Mouse (Mus musculus): Measurements from ENCODE around the gene Lgi4.

The Lgi4 gene

GRCm38 (mm10) chr7:31059108-31059507 lies at the start of gene Lgi4:
Gene Lgi4 (plus strand): TSS chr7:31059342.
- peak in 1 of 2 experiments; percentile 74 for DNase-seq (ENCODE audit: low spot score in 2 of 2)

GRCm38 (mm10) chr7:31012971-31013370 lies 46.2 kb upstream of the Lgi4 start:
- DNase-seq (ENCODE audit: low spot score in 2 of 2): no peak

- DNase-seq (ENCODE audit: low spot score in 2 of 2): no peak
Observed at GRCm38 (mm10) chr7:31017104-31017901, 41.8 kb upstream of the Lgi4 start.

- DNase-seq (ENCODE audit: low spot score in 2 of 2): no peak
Observed at GRCm38 (mm10) chr7:31028609-31029008, 30.5 kb upstream of the Lgi4 start.

- DNase-seq (ENCODE audit: low spot score in 2 of 2): no peak
Observed at GRCm38 (mm10) chr7:31030717-31031116, 28.4 kb upstream of the Lgi4 start.

GRCm38 (mm10) chr7:31031731-31032130 lies 27.4 kb upstream of the Lgi4 start:
- no peak for DNase-seq (ENCODE audit: low spot score in 2 of 2)

GRCm38 (mm10) chr7:31033409-31034165 lies 25.6 kb upstream of the Lgi4 start:
- DNase-seq (ENCODE audit: low spot score in 2 of 2): peak; percentile 60 to 68

- peak; percentile 20 to 56 for DNase-seq (ENCODE audit: low spot score in 2 of 2)
Observed at GRCm38 (mm10) chr7:31034789-31035188, 24.4 kb upstream of the Lgi4 start.

GRCm38 (mm10) chr7:31035291-31035690 lies 23.9 kb upstream of the Lgi4 start:
- no peak for DNase-seq (ENCODE audit: low spot score in 2 of 2)

- DNase-seq (ENCODE audit: low spot score in 2 of 2): peak in 1 of 2 experiments; percentile 32
Observed at GRCm38 (mm10) chr7:31036917-31037316, 22.2 kb upstream of the Lgi4 start.

- DNase-seq (ENCODE audit: low spot score in 2 of 2): peak; percentile 49 to 59
Observed at GRCm38 (mm10) chr7:31037675-31038074, 21.5 kb upstream of the Lgi4 start.

GRCm38 (mm10) chr7:31039011-31039410 lies 20.1 kb upstream of the Lgi4 start:
- no peak for DNase-seq (ENCODE audit: low spot score in 2 of 2)

- peak in 1 of 2 experiments; percentile 32 for DNase-seq (ENCODE audit: low spot score in 2 of 2)
Observed at GRCm38 (mm10) chr7:31040281-31041022, 18.7 kb upstream of the Lgi4 start.

- DNase-seq (ENCODE audit: low spot score in 2 of 2): peak in 1 of 2 experiments; percentile 24
Observed at GRCm38 (mm10) chr7:31041023-31041407, 18.1 kb upstream of the Lgi4 start.

GRCm38 (mm10) chr7:31041662-31042315 lies 17.4 kb upstream of the Lgi4 start:
- DNase-seq (ENCODE audit: low spot score in 2 of 2): peak; percentile 52 to 63

GRCm38 (mm10) chr7:31042431-31042910 lies 16.7 kb upstream of the Lgi4 start, which contains the start of gene Fxyd5:
Gene Fxyd5 (minus strand): TSS chr7:31042481.
- DNase-seq (ENCODE audit: low spot score in 2 of 2): no peak

GRCm38 (mm10) chr7:31049135-31049845 lies 9.9 kb upstream of the Lgi4 start:
- DNase-seq (ENCODE audit: low spot score in 2 of 2): no peak

GRCm38 (mm10) chr7:31049846-31050281 lies 9.3 kb upstream of the Lgi4 start:
- DNase-seq (ENCODE audit: low spot score in 2 of 2): no peak

- no peak for DNase-seq (ENCODE audit: low spot score in 2 of 2)
Observed at GRCm38 (mm10) chr7:31050487-31050886, 8.7 kb upstream of the Lgi4 start.

- DNase-seq (ENCODE audit: low spot score in 2 of 2): no peak
Observed at GRCm38 (mm10) chr7:31050921-31051320, 8.2 kb upstream of the Lgi4 start.

All from thymus, postnatal 10 days (tissue).